Mouse (Mus musculus) v-Abl transformed pro-B cells (cell line): ENCODE measurements around the gene Rnf157.

Experiments
- in situ Hi-C, 2 experiments: fragments of 400-800 bp; cut with MboI; formaldehyde crosslinking; loops; one replicate each; pipeline ENCODE4 v1.15.1; 2025; ENCODE audit not compliant: unreplicated experiment in 2 of 2

Rnf157 gene

GRCm38 (mm10) chr11:116354521-116354920 is 58.3 kb downstream of the Rnf157 start:
- in situ Hi-C loops, result loop anchor here in 1 of 2 experiments (25.0 kb wide), 1 partner anchor 483 kb away; the partner anchor contains the start of genes Jmjd6, Mettl23 and Mxra7

DNA sequence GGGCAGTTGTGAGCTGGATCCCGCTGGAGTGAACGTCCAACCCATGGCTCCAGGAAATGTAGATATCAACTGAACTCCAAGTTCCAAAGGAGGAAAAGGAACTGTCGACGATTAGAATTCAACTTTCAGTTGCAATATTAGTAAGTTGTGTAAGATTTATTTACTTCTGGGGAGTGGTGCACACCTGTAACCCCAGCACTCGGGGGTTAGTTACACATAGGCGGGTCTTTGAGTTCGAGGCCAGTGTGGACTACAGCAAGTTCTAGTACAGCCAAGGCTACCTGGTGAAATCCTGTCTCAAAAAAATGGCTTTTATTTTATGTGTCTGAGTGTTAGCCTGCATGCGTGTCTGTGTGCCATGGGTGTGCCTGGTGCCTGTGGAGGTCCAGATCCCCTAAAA is 59.3 kb downstream of the Rnf157 start:
- in situ Hi-C loops, result loop anchor here in 1 of 2 experiments (25.0 kb wide), 1 partner anchor 484 kb away; the partner anchor contains the start of genes Jmjd6, Mettl23 and Mxra7

- in situ Hi-C loops, result loop anchor here in 1 of 2 experiments (25.0 kb wide), 1 partner anchor 486 kb away; the partner anchor contains the start of genes Jmjd6, Mettl23 and Mxra7
These were observed 61.5 kb downstream of the Rnf157 start for GRCm38 (mm10) chr11:116351294-116351693.

- in situ Hi-C loops, result no loop called here
These were observed 64.9 kb downstream of the Rnf157 start for GRCm38 (mm10) chr11:116347955-116348354.

- in situ Hi-C loops, result no loop called here
These were observed 65.8 kb downstream of the Rnf157 start for GRCm38 (mm10) chr11:116347012-116347411.

GRCm38 (mm10) chr11:116342069-116342791 is 70.6 kb downstream of the Rnf157 start:
- in situ Hi-C loops, result no loop called here

- in situ Hi-C loops, result no loop called here
These were observed 75.3 kb downstream of the Rnf157 start for GRCm38 (mm10) chr11:116337531-116337930.

DNA sequence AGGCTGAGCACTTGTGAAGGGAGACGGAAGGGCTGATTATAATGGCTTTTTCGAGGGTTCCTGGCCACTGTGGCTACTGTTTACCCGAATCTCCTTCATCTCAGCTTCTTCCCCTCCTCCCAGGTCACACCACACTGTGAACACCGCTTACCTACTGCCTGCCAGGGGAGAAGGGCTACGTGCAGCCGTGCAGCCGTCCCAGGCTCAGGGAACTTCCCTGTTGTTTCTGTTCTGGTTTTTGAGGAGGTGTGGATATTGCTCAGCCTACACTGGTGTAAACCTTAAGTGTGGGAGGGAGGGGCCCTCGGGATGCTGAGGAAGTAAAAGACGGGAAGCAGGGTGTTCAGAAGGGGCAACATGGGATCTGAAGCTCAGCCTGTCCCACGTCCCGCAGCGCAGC is 75.8 kb downstream of the Rnf157 start:
- in situ Hi-C loops, result no loop called here

DNA sequence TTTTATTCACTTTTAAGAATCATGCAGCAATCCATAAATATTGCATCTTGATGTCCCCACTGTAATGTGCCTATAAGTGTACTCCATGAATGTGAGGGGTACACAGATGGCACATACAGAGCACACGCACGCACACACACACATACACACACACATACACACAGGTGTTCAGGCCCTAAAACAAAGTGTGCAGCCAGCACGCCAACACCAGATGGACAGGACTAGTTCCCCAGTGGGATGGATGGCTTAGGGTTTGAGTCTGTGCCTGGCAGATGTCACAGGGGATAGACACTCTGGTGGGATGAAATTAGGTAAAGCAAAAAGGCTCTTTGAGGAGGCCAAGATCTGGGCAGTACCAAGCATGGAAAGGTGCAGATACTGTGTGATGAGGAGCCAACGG is 76.4 kb downstream of the Rnf157 start:
- in situ Hi-C loops, result no loop called here

GRCm38 (mm10) chr11:116335244-116336036 is 77.4 kb downstream of the Rnf157 start, which contains the start of gene Foxj1:
Foxj1 (minus strand) TSS chr11:116335399.
- in situ Hi-C loops, result no loop called here

DNA sequence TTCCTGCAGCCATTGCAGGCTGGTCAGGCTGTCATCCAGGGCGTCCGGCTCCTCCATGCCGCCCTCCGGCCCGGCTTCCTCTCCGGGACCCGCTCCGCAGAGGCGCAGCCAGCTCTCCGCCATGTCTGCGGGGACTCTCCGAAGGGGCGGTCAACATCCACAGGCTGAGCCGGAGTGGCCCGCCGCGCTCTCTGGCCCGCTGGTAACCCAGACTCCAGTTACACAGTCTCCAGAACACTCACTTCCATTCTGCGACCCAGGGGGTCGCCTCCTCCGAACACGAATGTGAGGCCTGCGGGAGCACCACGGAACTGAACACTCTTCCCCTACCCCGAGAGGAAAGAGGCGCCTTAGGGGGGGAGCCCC is 78.4 kb downstream of the Rnf157 start:
- in situ Hi-C loops, result no loop called here

GRCm38 (mm10) chr11:116333526-116334416 is 79.1 kb downstream of the Rnf157 start:
- in situ Hi-C loops, result no loop called here

- in situ Hi-C loops, result no loop called here
These were observed 79.9 kb downstream of the Rnf157 start for GRCm38 (mm10) chr11:116332983-116333270.

GRCm38 (mm10) chr11:116332232-116332982 is 80.4 kb downstream of the Rnf157 start:
- in situ Hi-C loops, result no loop called here

GRCm38 (mm10) chr11:116330211-116330518 is 82.7 kb downstream of the Rnf157 start:
- in situ Hi-C loops, result no loop called here

DNA sequence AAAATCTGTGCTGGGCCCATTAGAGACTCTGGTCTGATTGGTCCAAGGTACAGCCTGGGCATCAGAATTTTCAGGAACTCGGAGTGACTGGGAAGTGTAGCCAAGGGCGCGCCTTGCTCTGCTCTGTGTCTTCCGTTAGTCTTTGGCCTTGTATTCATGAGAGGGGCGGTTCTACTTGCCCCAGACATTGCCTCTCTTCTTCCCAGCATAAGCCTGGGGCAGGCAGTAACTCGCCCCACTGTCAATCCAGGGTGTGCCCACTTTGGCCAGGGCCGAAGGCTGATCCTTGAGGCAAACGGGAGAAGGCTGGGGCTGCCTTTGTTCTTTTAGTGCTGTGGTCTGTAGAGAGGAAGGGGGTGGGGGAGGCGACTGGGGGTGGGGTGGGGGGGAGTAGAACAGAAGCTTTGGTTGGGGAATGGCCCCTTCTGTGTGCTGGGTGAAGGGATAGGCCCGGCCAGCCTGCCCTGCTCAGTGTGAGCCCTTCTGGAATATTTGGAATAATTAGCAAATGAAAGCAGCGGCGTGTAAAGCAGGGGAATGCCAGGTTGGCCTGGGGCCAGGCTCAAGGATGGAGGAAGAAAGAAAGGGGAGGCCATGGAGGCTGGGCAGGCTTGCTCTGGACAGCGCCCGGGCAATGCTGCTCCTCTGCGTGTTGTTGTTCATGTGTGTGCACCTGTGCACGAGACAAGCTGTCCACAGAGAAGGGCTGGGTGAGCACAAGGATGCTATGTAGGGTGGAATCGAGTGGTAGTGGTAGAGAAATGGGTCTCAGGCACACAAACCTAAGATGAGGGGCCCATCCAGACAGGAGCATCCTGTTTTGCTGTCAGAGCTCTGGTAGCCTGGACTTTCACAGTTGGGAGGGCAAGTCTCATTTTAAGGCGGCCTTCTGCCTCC is 83.3 kb downstream of the Rnf157 start:
- in situ Hi-C loops, result no loop called here

DNA sequence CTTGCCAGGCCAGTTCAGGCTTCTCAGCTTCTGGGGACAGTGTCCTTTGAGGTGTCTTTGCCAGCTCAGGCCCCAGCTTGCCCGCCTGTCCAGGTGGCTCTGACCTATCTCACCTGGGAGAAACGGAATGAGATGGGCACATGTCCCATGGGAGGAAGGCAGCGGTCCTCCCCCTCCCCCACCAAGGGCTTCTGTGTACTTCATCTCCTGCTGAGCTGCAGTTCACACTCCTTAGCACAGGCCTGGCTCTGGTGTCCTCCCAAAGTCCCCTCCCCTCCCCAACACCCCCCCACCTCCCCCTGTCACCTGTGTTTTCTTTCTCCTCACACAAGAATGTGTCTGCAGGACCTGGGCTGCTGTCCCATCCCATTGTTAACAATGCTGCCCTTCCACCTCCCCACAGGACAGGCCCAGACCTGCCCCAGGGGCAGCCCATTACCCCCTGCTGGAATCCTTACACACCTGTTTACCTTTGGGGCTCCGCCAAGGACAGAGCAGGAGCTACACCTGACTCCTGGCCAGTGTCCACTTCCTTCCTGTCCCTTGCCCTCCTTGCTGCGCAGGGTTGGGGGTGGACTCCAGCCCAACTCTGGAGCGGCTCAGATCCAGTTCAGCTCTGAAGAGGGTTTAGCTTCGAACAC is 85.7 kb downstream of the Rnf157 start:
- in situ Hi-C loops, result no loop called here

DNA sequence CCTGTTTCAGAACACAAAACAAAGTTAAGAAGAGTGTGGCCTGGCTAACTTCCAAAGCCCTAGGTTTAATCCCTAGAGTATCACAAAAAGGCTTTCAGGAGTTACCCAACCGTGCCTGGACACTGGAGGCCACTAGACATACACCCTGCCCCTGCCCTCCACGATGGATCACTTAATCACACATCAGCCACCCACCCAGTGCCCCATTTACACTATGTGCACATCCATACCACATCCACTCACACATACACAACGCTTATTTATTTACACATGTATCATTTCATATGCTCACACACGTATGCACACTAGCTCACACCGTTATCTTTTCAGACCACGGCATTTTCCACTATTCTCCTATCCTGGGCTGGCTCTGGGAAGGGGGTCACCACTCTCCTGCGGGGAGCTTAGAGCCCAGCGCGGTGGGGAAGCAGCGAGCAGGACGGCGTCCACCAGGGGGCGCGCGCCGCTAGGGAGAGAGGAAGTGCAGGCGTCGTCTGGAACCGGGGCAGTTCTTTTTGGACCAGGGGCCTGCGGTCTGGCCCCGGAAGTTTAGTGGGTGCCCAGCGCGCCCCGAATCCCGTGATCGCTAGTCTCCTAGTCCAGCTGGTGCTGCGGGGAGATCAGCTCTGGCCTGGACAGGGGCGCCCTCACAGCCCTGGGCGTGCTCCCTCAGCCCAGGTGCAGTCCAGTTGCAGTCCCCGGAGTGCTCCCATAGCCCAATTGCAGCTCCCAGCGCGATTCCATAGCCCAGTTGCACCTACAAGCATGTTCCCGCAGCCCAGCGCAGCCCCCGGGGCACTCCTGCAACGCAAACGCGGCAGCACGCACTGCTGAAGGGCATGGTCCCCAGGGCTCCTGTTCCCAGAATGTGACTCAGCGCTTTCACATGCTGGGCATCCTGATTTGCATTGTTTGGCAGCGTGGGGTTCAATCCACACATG is 93.8 kb downstream of the Rnf157 start:
- in situ Hi-C loops, result loop anchor here (5.0 kb wide), 3 partner anchors 43 to 128 kb away; no protein-coding TSS in a partner anchor
